Mouse (Mus musculus) MEL (cell line): ENCODE results near the gene Mog. TPM values are rescaled to one million over a fixed set of nuclear protein-coding genes. Genes with fewer than 3 reads are reported as not detected.

ENCODE experiments used
- DNase-seq: peaks from one replicate; pipeline ENCODE4 v3.0.0; 2011; ENCODE audit warnings: low read depth, low spot score
- H3K27ac ChIP-seq: 2 replicates; pipeline ENCODE4 v1.5.1; 2012; ENCODE audit warnings: low read depth, mild to moderate bottlenecking, control low read depth, low read length, moderate library complexity; ENCODE audit not compliant: control insufficient read depth
- H3K27me3 ChIP-seq, 2 experiments: fragments of 150-350 bp in 1 of 2; sonication (generic) in 1 of 2; 2 replicates each; pipeline ENCODE4 v1.6.1; 2012; ENCODE audit warnings: low read length in 2 of 2, mild to moderate bottlenecking in 2 of 2, improper control_type of control experiment in 1 of 2, moderate library complexity in 1 of 2; ENCODE audit not compliant: insufficient read depth in 2 of 2, control insufficient read depth in 1 of 2
- H3K36me3 ChIP-seq, 2 experiments: 2 replicates each; pipeline ENCODE4 v1.6.1; 2012 to 2014; ENCODE audit warnings: low read length in 2 of 2, improper control_type of control experiment in 1 of 2, inconsistent platforms in 1 of 2, mild to moderate bottlenecking in 1 of 2; ENCODE audit not compliant: insufficient read depth in 2 of 2, control insufficient read depth in 1 of 2
- H3K4me1 ChIP-seq, 2 experiments: fragments of 150-350 bp in 1 of 2; sonication (generic) in 1 of 2; 2 replicates each; pipeline ENCODE4 v1.6.1; 2012; ENCODE audit warnings: low read length in 2 of 2, improper control_type of control experiment in 1 of 2, mild to moderate bottlenecking in 1 of 2; ENCODE audit not compliant: insufficient read depth in 2 of 2, control insufficient read depth in 1 of 2
- H3K4me3 ChIP-seq, 2 experiments: fragments of 150-350 bp in 1 of 2; sonication (generic) in 1 of 2; 2 replicates each; pipeline ENCODE4 v1.5.1; 2012; ENCODE audit warnings: low read depth in 2 of 2, low read length in 2 of 2, mild to moderate bottlenecking in 2 of 2, moderate library complexity in 2 of 2, control low read depth in 1 of 2, improper control_type of control experiment in 1 of 2; ENCODE audit not compliant: control insufficient read depth in 1 of 2, insufficient read depth in 1 of 2
- H3K79me2 ChIP-seq: 2 replicates; pipeline ENCODE4 v1.6.1; 2012; ENCODE audit warnings: mild to moderate bottlenecking, low read length, moderate library complexity; ENCODE audit not compliant: control insufficient read depth, poor library complexity, insufficient read depth
- H3K9ac ChIP-seq: 2 replicates; pipeline ENCODE4 v1.6.1; 2012; ENCODE audit warnings: low read depth, mild to moderate bottlenecking, control low read depth, low read length, moderate library complexity; ENCODE audit not compliant: control insufficient read depth, poor library complexity, severe bottlenecking
- H3K9me3 ChIP-seq: fragments of 150-350 bp; sonication (generic); replicated peaks from 2 replicates; pipeline ENCODE4 v1.6.1; 2012; ENCODE audit warnings: mild to moderate bottlenecking, low read length, improper control_type of control experiment, moderate library complexity; ENCODE audit not compliant: insufficient read depth
- BHLHE40 ChIP-seq: IDR thresholded peaks from 2 replicates; pipeline ENCODE4 v1.6.1; 2012; ENCODE audit warnings: low read depth, mild to moderate bottlenecking, inconsistent platforms, low read length, improper control_type of control experiment, borderline replicate concordance
- CTCF ChIP-seq, 3 experiments: IDR thresholded peaks in 2 of 3; conservative IDR thresholded peaks in 1 of 3; 2 replicates each; pipeline ENCODE4 v1.5.1; 2011 to 2012; ENCODE audit warnings: low read length in 3 of 3, low read depth in 2 of 3, mild to moderate bottlenecking in 2 of 3, improper control_type of control experiment in 1 of 3, inconsistent platforms in 1 of 3, mixed read lengths in 1 of 3, moderate library complexity in 1 of 3; ENCODE audit not compliant: control insufficient read depth in 1 of 3, insufficient read depth in 1 of 3, poor library complexity in 1 of 3, severe bottlenecking in 1 of 3
- ELF1 ChIP-seq: IDR thresholded peaks from 2 replicates; pipeline ENCODE4 v1.6.1; 2014; ENCODE audit warnings: low read depth, mild to moderate bottlenecking, inconsistent platforms, low read length, improper control_type of control experiment, moderate library complexity
- GABPA ChIP-seq: IDR thresholded peaks from 2 replicates; pipeline ENCODE4 v1.6.1; 2012; ENCODE audit warnings: low read depth, mild to moderate bottlenecking, inconsistent platforms, low read length, improper control_type of control experiment, moderate library complexity
- GATA1 ChIP-seq: IDR thresholded peaks from 2 replicates; pipeline ENCODE4 v1.6.1; 2011; ENCODE audit warnings: low read depth, low read length, improper control_type of control experiment
- JUND ChIP-seq: IDR thresholded peaks from 2 replicates; pipeline ENCODE4 v1.6.1; 2011; ENCODE audit warnings: low read depth, mild to moderate bottlenecking, improper control_type of control experiment, low read length
- KAT2A ChIP-seq: conservative IDR thresholded peaks from 2 replicates; pipeline ENCODE4 v1.6.1; 2012; ENCODE audit warnings: low read depth, low read length, improper control_type of control experiment, inconsistent platforms
- MAX ChIP-seq: IDR thresholded peaks from 2 replicates; pipeline ENCODE4 v1.6.1; 2011; ENCODE audit warnings: low read length, improper control_type of control experiment
- MEF2A ChIP-seq: IDR thresholded peaks from 2 replicates; pipeline ENCODE4 v1.6.1; 2014; ENCODE audit warnings: low read depth, mild to moderate bottlenecking, inconsistent platforms, low read length, improper control_type of control experiment; ENCODE audit not compliant: poor library complexity, insufficient replicate concordance, severe bottlenecking; ENCODE audit errors: extremely low read depth
- MXI1 ChIP-seq: IDR thresholded peaks from 2 replicates; pipeline ENCODE4 v1.6.1; 2011; ENCODE audit warnings: mild to moderate bottlenecking, low read depth, low read length, improper control_type of control experiment
- MYB ChIP-seq: IDR thresholded peaks from 2 replicates; pipeline ENCODE4 v1.6.1; 2011; ENCODE audit warnings: mild to moderate bottlenecking, low read depth, low read length, improper control_type of control experiment
- MYC ChIP-seq: IDR thresholded peaks from 2 replicates; pipeline ENCODE4 v1.6.1; 2011; ENCODE audit warnings: low read depth, mild to moderate bottlenecking, low read length, improper control_type of control experiment, moderate library complexity
- POLR2AphosphoS2 ChIP-seq: IDR thresholded peaks from 2 replicates; pipeline ENCODE4 v1.6.1; 2011; ENCODE audit warnings: low read length, improper control_type of control experiment
- RAD21 ChIP-seq: IDR thresholded peaks from 2 replicates; pipeline ENCODE4 v1.6.1; 2011; ENCODE audit warnings: mild to moderate bottlenecking, low read depth, low read length, improper control_type of control experiment
- RCOR1 ChIP-seq: IDR thresholded peaks from 2 replicates; pipeline ENCODE4 v1.6.1; 2012; ENCODE audit warnings: low read depth, mild to moderate bottlenecking, inconsistent platforms, low read length, improper control_type of control experiment
- SIN3A ChIP-seq: IDR thresholded peaks from 2 replicates; pipeline ENCODE4 v1.6.1; 2012; ENCODE audit warnings: low read length, improper control_type of control experiment, inconsistent platforms
- USF1 ChIP-seq: IDR thresholded peaks from 2 replicates; pipeline ENCODE4 v1.6.1; 2014; ENCODE audit warnings: low read depth, mild to moderate bottlenecking, inconsistent platforms, low read length, improper control_type of control experiment, moderate library complexity
- USF2 ChIP-seq, 2 experiments: IDR thresholded peaks; 2 replicates each; pipeline ENCODE4 v1.6.1; 2011 to 2012; ENCODE audit warnings: improper control_type of control experiment in 2 of 2, low read length in 2 of 2, borderline replicate concordance in 1 of 2, inconsistent platforms in 1 of 2, low read depth in 1 of 2, mild to moderate bottlenecking in 1 of 2; ENCODE audit not compliant: insufficient read depth in 1 of 2
- ZKSCAN1 ChIP-seq: IDR thresholded peaks from 2 replicates; pipeline ENCODE4 v1.6.1; 2012; ENCODE audit warnings: low read depth, mild to moderate bottlenecking, inconsistent platforms, low read length, improper control_type of control experiment, moderate library complexity
- ZMIZ1 ChIP-seq: IDR thresholded peaks from 2 replicates; pipeline ENCODE4 v1.6.1; 2012; ENCODE audit warnings: low read depth, mild to moderate bottlenecking, inconsistent platforms, low read length, improper control_type of control experiment, moderate library complexity
- ZNF384 ChIP-seq: IDR thresholded peaks from 2 replicates; pipeline ENCODE4 v1.6.1; 2012; ENCODE audit warnings: low read depth, mild to moderate bottlenecking, inconsistent platforms, low read length, improper control_type of control experiment
- polyA plus RNA-seq, 2 experiments: library from polyadenylated mRNA; stranded (reverse) in 1 of 2; unstranded in 1 of 2; fragments of >175 nt in 1 of 2; fragments of >200 nt in 1 of 2; gene quantifications; 2 replicates each; pipeline versions ENCODE4 v1.2.1 to v1.2.4; 2012; ENCODE audit warnings: low replicate concordance in 2 of 2, low read depth in 1 of 2; ENCODE audit not compliant: insufficient read length in 2 of 2, insufficient read depth in 1 of 2, missing spikeins in 1 of 2
- total RNA-seq: library from RNA; depleted of rRNA; stranded (reverse); fragments of 300-350 nt; gene quantifications from 2 replicates; pipeline ENCODE4 v1.2.3, GENCODE M21; 2012

The Mog gene
- total and polyA plus RNA-seq, 3 experiments: not detected

GRCm38 (mm10) chr17:37048383-37048782 is 25.2 kb upstream of the Mog start:
- H3K4me1 ChIP-seq: peaks cover 2% of the 10 kb centered on the region in 2 experiments; a peak in 1 of 4 replicates
- H3K4me3 ChIP-seq: no peak overlapping the region
- peaks cover 0 to 7% of the 10 kb centered on the region in 2 experiments; a peak in 2 of 4 replicates for H3K36me3 ChIP-seq
- H3K79me2 ChIP-seq: peaks cover 1% of the 10 kb centered on the region
- H3K27ac ChIP-seq: no peak overlapping the region
- TF ChIP-seq KAT2A (no peak), USF1 (no peak), RCOR1 (no peak), MEF2A (no peak), GABPA (no peak), MYB (no peak), JUND (no peak), ZMIZ1 (no peak), MAX (no peak), ELF1 (no peak), GATA1 (no peak), SIN3A (no peak), USF2 (IDR thresholded peaks at IDR 0.05; ENCODE audit: borderline replicate concordance in 1 of 2, insufficient read depth in 1 of 2, low read depth in 1 of 2, low read length in 2 of 2) (no peak), BHLHE40 (no peak), ZKSCAN1 (no peak), RAD21 (no peak), MXI1 (no peak), MYC (no peak)
- no peaks in the 10 kb centered on the region for H3K9me3 ChIP-seq
- DNase-seq: no peak
- H3K27me3 ChIP-seq: no peaks in the 10 kb centered on the region
- no peak overlapping the region for H3K9ac ChIP-seq

- no peak overlapping the region for H3K27ac ChIP-seq
- peaks cover 1% of the 10 kb centered on the region for H3K79me2 ChIP-seq
- no peak overlapping the region for H3K9ac ChIP-seq
- H3K4me3 ChIP-seq: no peak overlapping the region
- DNase-seq: peak; percentile 20
- H3K36me3 ChIP-seq: peaks cover 0 to 7% of the 10 kb centered on the region in 2 experiments; a peak in 2 of 4 replicates
- H3K9me3 ChIP-seq: no peaks in the 10 kb centered on the region
- peaks cover 2% of the 10 kb centered on the region in 2 experiments; a peak in 1 of 4 replicates for H3K4me1 ChIP-seq
- TF ChIP-seq CTCF (IDR thresholded peaks at IDR 0.05 in 2 of 3, conservative IDR thresholded peaks at IDR 0.05 in 1 of 3; ENCODE audit: control insufficient read depth in 1 of 3, insufficient read depth in 1 of 3, low read depth in 2 of 3, low read length in 3 of 3, poor library complexity in 1 of 3, severe bottlenecking in 1 of 3): peak in 1 of 3 experiments; percentile 44; a peak in 2 of 6 replicates
- TF ChIP-seq RAD21: peak; percentile 47
- TF ChIP-seq RCOR1: no peak
- TF ChIP-seq BHLHE40: no peak
- peak; percentile 18; the same call in 1 of the 2 replicates for TF ChIP-seq ZNF384
- no peak for TF ChIP-seq POLR2AphosphoS2
- no peaks in the 10 kb centered on the region for H3K27me3 ChIP-seq
Observed at GRCm38 (mm10) chr17:37047981-37048380, 24.8 kb upstream of the Mog start.
